Mouse (Mus musculus): Measurements from ENCODE around the gene Slc25a38.

GRCm38 (mm10) chr9:120098682-120099081 is 11.5 kb upstream of the Slc25a38 start:
- TF ChIP-seq EP300 (optimal IDR thresholded peaks at IDR 0.05), result no peak
- TF ChIP-seq CTCF (IDR thresholded peaks at IDR 0.05; ENCODE audit: low read depth), result peak; percentile 93

All from stomach, postnatal 0 days (tissue).